Mouse (Mus musculus) lung, embryonic 15.5 days (tissue): ENCODE data around the gene Gpm6b. TPM values are rescaled to one million over a fixed set of nuclear protein-coding genes. Genes with fewer than 3 reads are reported as not detected.

Experiments used
- ATAC-seq: fragments of 200-750 bp; cut with Nextera tagmentation; 2 replicates; pipeline ENCODE4 v1.8.0; 2017; ENCODE audit warnings: moderate number of reproducible peaks, borderline replicate concordance; ENCODE audit not compliant: low FRiP score, low TSS enrichment; ENCODE audit errors: extremely low read depth
- H3K27ac ChIP-seq: fragments of 300-500 bp; sonication (generic); 2 replicates; pipeline ENCODE4 v1.5.1; 2015; ENCODE audit warnings: moderate library complexity, mild to moderate bottlenecking, inconsistent platforms
- H3K27me3 ChIP-seq: fragments of 300-500 bp; sonication (generic); 2 replicates; pipeline ENCODE4 v1.6.1; 2015; ENCODE audit warnings: inconsistent platforms
- H3K36me3 ChIP-seq: fragments of 300-500 bp; sonication (generic); 2 replicates; pipeline ENCODE4 v1.6.1; 2015; ENCODE audit warnings: inconsistent platforms
- H3K4me1 ChIP-seq: fragments of 300-500 bp; sonication (generic); 2 replicates; pipeline ENCODE4 v1.6.1; 2015; ENCODE audit warnings: inconsistent platforms
- H3K4me2 ChIP-seq: fragments of 300-500 bp; sonication (generic); 2 replicates; pipeline ENCODE4 v1.6.1; 2015; ENCODE audit warnings: inconsistent platforms, mild to moderate bottlenecking, moderate library complexity
- H3K4me3 ChIP-seq: fragments of 300-500 bp; sonication (generic); 2 replicates; pipeline ENCODE4 v1.5.1; 2015; ENCODE audit warnings: mild to moderate bottlenecking, inconsistent platforms
- H3K9ac ChIP-seq: fragments of 300-500 bp; sonication (generic); 2 replicates; pipeline ENCODE4 v1.6.1; 2015; ENCODE audit warnings: inconsistent platforms
- H3K9me3 ChIP-seq: fragments of 300-500 bp; sonication (generic); 2 replicates; pipeline ENCODE4 v1.6.1; 2016; ENCODE audit warnings: inconsistent platforms
- WGBS: fragments of 180-500 bp; shearing (Covaris S2); methylation state at CpG from one replicate; pipeline ENCODE4 v1.1.7; 2015; 5-methylcytosine and 5-hydroxymethylcytosine counted together
- polyA plus RNA-seq: library from polyadenylated mRNA; unstranded; fragments of >200 nt; fragmentation: Nextera tagmentation; extraction: Ambion mirVana; gene quantifications from 2 replicates; pipeline ENCODE4 v1.2.1, GENCODE M21; 2015

Gpm6b gene
- polyA plus RNA-seq, 1 experiment from 2014 or later: 44.7 TPM

- Histone ChIP-seq H3K36me3 (no peaks in the 10 kb centered on the region), H3K4me3 (no peak overlapping the region), H3K27ac (no peak overlapping the region), H3K9ac (no peak overlapping the region), H3K4me2 (no peak overlapping the region), H3K4me1 (no peaks in the 10 kb centered on the region), H3K9me3 (no peaks in the 10 kb centered on the region), H3K27me3 (no peaks in the 10 kb centered on the region; the same call in 1 of the 2 replicates)
- ATAC-seq: no peak
- WGBS: 75% methylated on average over 4 of the region's 4 CpGs
Observed at GRCm38 (mm10) chrX:166360455-166360854, 121.7 kb downstream of the Gpm6b start.

- no peaks in the 10 kb centered on the region for H3K36me3 ChIP-seq
- no peaks in the 10 kb centered on the region for H3K27me3 ChIP-seq
Observed at GRCm38 (mm10) chrX:166365458-166366213, 126.9 kb downstream of the Gpm6b start.

GRCm38 (mm10) chrX:166376681-166377328 is 138.1 kb downstream of the Gpm6b start:
- Histone ChIP-seq H3K36me3 (no peaks in the 10 kb centered on the region), H3K27me3 (no peaks in the 10 kb centered on the region), H3K9ac (no peak overlapping the region), H3K9me3 (no peaks in the 10 kb centered on the region), H3K4me1 (no peaks in the 10 kb centered on the region), H3K4me3 (no peak overlapping the region), H3K4me2 (no peak overlapping the region), H3K27ac (no peak overlapping the region)
- ATAC-seq: no peak
- WGBS: 79% methylated on average over 9 of the region's 9 CpGs

More at GRCm38 (mm10) chrX:166365458-166366213, 126.9 kb downstream of the Gpm6b start:
- no peak overlapping the region for H3K27ac ChIP-seq
- no peak overlapping the region for H3K4me3 ChIP-seq
- H3K4me2 ChIP-seq: no peak overlapping the region
- WGBS: 79% methylated on average over 8 of the region's 8 CpGs
- no peaks in the 10 kb centered on the region for H3K9me3 ChIP-seq
- ATAC-seq: no peak
- no peak overlapping the region for H3K9ac ChIP-seq
- no peaks in the 10 kb centered on the region for H3K4me1 ChIP-seq

GRCm38 (mm10) chrX:166378652-166379051 is 139.9 kb downstream of the Gpm6b start:
- no peak overlapping the region for H3K4me2 ChIP-seq
- no peak overlapping the region for H3K27ac ChIP-seq
- no peak overlapping the region for H3K9ac ChIP-seq
- no peaks in the 10 kb centered on the region for H3K27me3 ChIP-seq
- no peaks in the 10 kb centered on the region for H3K4me1 ChIP-seq
- 83% methylated on average over 5 of the region's 5 CpGs for WGBS
- ATAC-seq: no peak
- no peak overlapping the region for H3K4me3 ChIP-seq
- no peaks in the 10 kb centered on the region for H3K9me3 ChIP-seq
- H3K36me3 ChIP-seq: no peaks in the 10 kb centered on the region

- no peaks in the 10 kb centered on the region; the same call in 1 of the 2 replicates for H3K27me3 ChIP-seq
- no peaks in the 10 kb centered on the region for H3K9me3 ChIP-seq
- no peak overlapping the region for H3K27ac ChIP-seq
- ATAC-seq: no peak
- no peak overlapping the region for H3K9ac ChIP-seq
- H3K4me1 ChIP-seq: no peaks in the 10 kb centered on the region
- 72% methylated on average over 2 of the region's 2 CpGs for WGBS
- no peaks in the 10 kb centered on the region for H3K36me3 ChIP-seq
- no peak overlapping the region for H3K4me2 ChIP-seq
- H3K4me3 ChIP-seq: no peak overlapping the region
Observed at GRCm38 (mm10) chrX:166383606-166384005, 144.9 kb downstream of the Gpm6b start.

- no peaks in the 10 kb centered on the region for H3K4me1 ChIP-seq
- H3K27ac ChIP-seq: no peak overlapping the region
- WGBS: 42% methylated on average over 3 of the region's 3 CpGs
- H3K36me3 ChIP-seq: no peaks in the 10 kb centered on the region
- peak; percentile 75 for ATAC-seq
- no peaks in the 10 kb centered on the region; the same call in 1 of the 2 replicates for H3K27me3 ChIP-seq
- H3K9ac ChIP-seq: no peak overlapping the region
- no peaks in the 10 kb centered on the region for H3K9me3 ChIP-seq
- H3K4me3 ChIP-seq: no peak overlapping the region
- no peak overlapping the region for H3K4me2 ChIP-seq
Observed at GRCm38 (mm10) chrX:166384935-166385334, 146.2 kb downstream of the Gpm6b start.

- 0 out of 2 replicates have a peak, but pooled peaks cover 3% of the 10 kb centered on the region for H3K36me3 ChIP-seq
- no peak overlapping the region for H3K4me3 ChIP-seq
- H3K27ac ChIP-seq: no peak overlapping the region
- WGBS: 78% methylated on average over 6 of the region's 6 CpGs
- H3K27me3 ChIP-seq: no peaks in the 10 kb centered on the region; the same call in 1 of the 2 replicates
- H3K4me1 ChIP-seq: no peaks in the 10 kb centered on the region
- no peak for ATAC-seq
- H3K4me2 ChIP-seq: no peak overlapping the region
- no peaks in the 10 kb centered on the region for H3K9me3 ChIP-seq
- H3K9ac ChIP-seq: no peak overlapping the region
Observed at GRCm38 (mm10) chrX:166386656-166387055, 147.9 kb downstream of the Gpm6b start.

- Histone ChIP-seq H3K36me3 (0 out of 2 replicates have a peak, but pooled peaks cover 3% of the 10 kb centered on the region), H3K4me2 (no peak overlapping the region), H3K27me3 (no peaks in the 10 kb centered on the region), H3K27ac (no peak overlapping the region), H3K4me3 (no peak overlapping the region), H3K9me3 (no peaks in the 10 kb centered on the region), H3K9ac (no peak overlapping the region), H3K4me1 (no peaks in the 10 kb centered on the region)
- no peak for ATAC-seq
- 89% methylated on average over 1 of the region's 1 CpGs for whole genome bisulfite sequencing
Observed at GRCm38 (mm10) chrX:166393753-166394152, 155.0 kb downstream of the Gpm6b start.

GRCm38 (mm10) chrX:166407865-166408264 is 169.2 kb downstream of the Gpm6b start:
- H3K4me3 ChIP-seq: no peak overlapping the region
- no peaks in the 10 kb centered on the region for H3K27me3 ChIP-seq
- H3K4me2 ChIP-seq: no peak overlapping the region
- ATAC-seq: no peak
- H3K27ac ChIP-seq: no peak overlapping the region
- no peaks in the 10 kb centered on the region for H3K36me3 ChIP-seq
- no peak overlapping the region for H3K9ac ChIP-seq
- H3K4me1 ChIP-seq: no peaks in the 10 kb centered on the region
- no peaks in the 10 kb centered on the region for H3K9me3 ChIP-seq

- WGBS: 77% methylated on average over 6 of the region's 6 CpGs
- H3K4me2 ChIP-seq: no peak overlapping the region
- ATAC-seq: no peak
- H3K9ac ChIP-seq: no peak overlapping the region
- H3K4me1 ChIP-seq: no peaks in the 10 kb centered on the region
- H3K4me3 ChIP-seq: no peak overlapping the region
- H3K27me3 ChIP-seq: 0 out of 2 replicates have a peak, but pooled peaks cover 3% of the 10 kb centered on the region
- H3K36me3 ChIP-seq: no peaks in the 10 kb centered on the region
- H3K9me3 ChIP-seq: no peaks in the 10 kb centered on the region
- H3K27ac ChIP-seq: no peak overlapping the region
Observed at GRCm38 (mm10) chrX:166416196-166416595, 177.5 kb downstream of the Gpm6b start.

- H3K4me2 ChIP-seq: no peak overlapping the region
- no peaks in the 10 kb centered on the region for H3K27me3 ChIP-seq
- H3K9ac ChIP-seq: no peak overlapping the region
- H3K9me3 ChIP-seq: no peaks in the 10 kb centered on the region
- H3K4me1 ChIP-seq: no peaks in the 10 kb centered on the region
- H3K36me3 ChIP-seq: 0 out of 2 replicates have a peak, but pooled peaks cover 4% of the 10 kb centered on the region
- no peak for ATAC-seq
- no peak overlapping the region for H3K4me3 ChIP-seq
- H3K27ac ChIP-seq: no peak overlapping the region
- WGBS: 85% methylated on average over 2 of the region's 2 CpGs
Observed at GRCm38 (mm10) chrX:166434812-166435211, 196.1 kb downstream of the Gpm6b start.
